Mouse (Mus musculus): ENCODE results near the gene Slc25a39. TPM values are rescaled to one million over a fixed set of nuclear protein-coding genes. Genes with fewer than 3 reads are reported as not detected.

Gene Slc25a39
- total and polyA plus RNA-seq, 3 experiments, result 108 to 226 (median 199) TPM

DNA sequence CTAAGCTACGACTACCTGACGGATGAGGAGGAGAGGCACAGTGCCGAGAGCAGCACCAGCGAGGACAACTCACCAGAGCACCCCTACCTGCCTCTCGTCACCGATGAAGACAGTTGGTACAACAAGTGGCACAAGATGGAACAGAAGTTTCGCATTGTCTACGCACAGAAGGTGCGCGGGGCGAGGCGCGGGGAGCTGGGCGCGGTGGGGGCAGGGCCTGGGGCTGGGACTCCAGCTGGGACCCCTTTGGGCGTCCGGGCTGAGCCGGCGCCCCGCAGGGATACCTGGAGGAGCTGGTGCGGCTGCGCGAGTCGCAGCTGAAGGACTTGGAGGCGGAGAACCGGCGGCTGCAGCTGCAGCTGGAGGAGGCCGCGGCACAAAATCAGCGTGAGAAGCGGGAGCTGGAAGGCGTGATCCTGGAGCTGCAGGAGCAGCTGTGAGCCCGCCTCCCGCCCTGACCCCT is 8.1 kb downstream of the Slc25a39 start:
- Histone ChIP-seq H3K9ac (ENCODE audit: insufficient read depth, low read depth) (no peak overlapping the region), H3K9me3 (replicated peaks; ENCODE audit: low read length) (no peaks in the 10 kb centered on the region), H3K36me3 (replicated peaks in 1 of 2; ENCODE audit: control insufficient read depth in 1 of 2, insufficient read depth in 1 of 2, low read length in 1 of 2) (peaks cover 35 to 49% of the 10 kb centered on the region in 2 experiments), H3K27ac (ENCODE audit: insufficient read depth, low read depth) (no peak overlapping the region), H3K79me2 (replicated peaks; ENCODE audit: control insufficient read depth, extremely low read depth, insufficient read depth, poor library complexity, severe bottlenecking) (no peaks in the 10 kb centered on the region), H3K4me3 (replicated peaks in 1 of 3; ENCODE audit: low read depth in 2 of 3, low read length in 2 of 3, poor library complexity in 1 of 3) (no peak overlapping the region), H3K27me3 (replicated peaks) (peaks cover 23% of the 10 kb centered on the region), H3K4me2 (ENCODE audit: insufficient read depth, low read depth, poor library complexity, severe bottlenecking) (no peak overlapping the region), H3K4me1 (ENCODE audit: control insufficient read depth in 1 of 2, insufficient read depth in 2 of 2) (peaks cover 3 to 11% of the 10 kb centered on the region in 2 experiments; a peak in 2 of 4 replicates)
- dilution Hi-C loops (cut with MboI; ENCODE audit: extremely low pct_ligation_motif_present, extremely low pct_unique_long_range_greater_than_20kb, low sequenced_read_pairs) (loop anchor here (25.0 kb wide), 1 partner anchor 87 kb away; the partner anchor contains the start of gene Ubtf), in situ Hi-C loops (cut with MboI; ENCODE audit: low pct_ligation_motif_present, low pct_unique_long_range_greater_than_20kb, low sequenced_read_pairs) (no loop called here)
- DNase-seq (ENCODE audit: extremely low read depth), result no peak
- TF ChIP-seq MAZ (IDR thresholded peaks at IDR 0.05; ENCODE audit: low read depth, low read length) (no peak), KAT2A (IDR thresholded peaks at IDR 0.05; ENCODE audit: insufficient replicate concordance, low read length) (no peak), ZMIZ1 (IDR thresholded peaks at IDR 0.05; ENCODE audit: low read depth, low read length) (no peak), TBP (conservative IDR thresholded peaks at IDR 0.05; ENCODE audit: low read depth, low read length) (no peak), SMC3 (IDR thresholded peaks at IDR 0.05; ENCODE audit: low read depth, low read length) (no peak), ZNF384 (IDR thresholded peaks at IDR 0.05; ENCODE audit: low read depth, low read length) (no peak), IRF4 (IDR thresholded peaks at IDR 0.05; ENCODE audit: low read depth, low read length) (no peak), ETS1 (conservative IDR thresholded peaks at IDR 0.05; ENCODE audit: low read depth, low read length) (no peak), USF1 (IDR thresholded peaks at IDR 0.05; ENCODE audit: low read depth, low read length) (no peak), SIN3A (IDR thresholded peaks at IDR 0.05; ENCODE audit: low read length) (no peak), TCF12 (IDR thresholded peaks at IDR 0.05; ENCODE audit: low read depth, low read length) (no peak), ZC3H11A (IDR thresholded peaks at IDR 0.05; ENCODE audit: low read depth, low read length) (no peak), RAD21 (IDR thresholded peaks at IDR 0.05; ENCODE audit: low read depth, low read length) (no peak)

- Histone ChIP-seq H3K27ac (ENCODE audit: insufficient read depth, low read depth) (no peak overlapping the region), H3K4me1 (ENCODE audit: control insufficient read depth in 1 of 2, insufficient read depth in 2 of 2) (peaks cover 7 to 9% of the 10 kb centered on the region in 2 experiments; a peak in 3 of 4 replicates), H3K36me3 (replicated peaks in 1 of 2; ENCODE audit: control insufficient read depth in 1 of 2, insufficient read depth in 1 of 2, low read length in 1 of 2) (peaks cover 30 to 44% of the 10 kb centered on the region in 2 experiments), H3K9ac (ENCODE audit: insufficient read depth, low read depth) (no peak overlapping the region), H3K79me2 (replicated peaks; ENCODE audit: control insufficient read depth, extremely low read depth, insufficient read depth, poor library complexity, severe bottlenecking) (no peaks in the 10 kb centered on the region), H3K27me3 (replicated peaks) (peaks cover 29% of the 10 kb centered on the region), H3K4me2 (ENCODE audit: insufficient read depth, low read depth, poor library complexity, severe bottlenecking) (no peak overlapping the region), H3K9me3 (replicated peaks; ENCODE audit: low read length) (no peaks in the 10 kb centered on the region), H3K4me3 (replicated peaks in 1 of 3; ENCODE audit: low read depth in 2 of 3, low read length in 2 of 3, poor library complexity in 1 of 3) (no peak overlapping the region)
- TF ChIP-seq MAFK (IDR thresholded peaks at IDR 0.05; ENCODE audit: insufficient replicate concordance, low read length), result no peak
- TF ChIP-seq BHLHE40 (IDR thresholded peaks at IDR 0.05; ENCODE audit: low read depth, low read length), result no peak
- no peak for TF ChIP-seq HCFC1 (IDR thresholded peaks at IDR 0.05; ENCODE audit: low read depth, low read length)
- no peak for TF ChIP-seq NELFE (IDR thresholded peaks at IDR 0.05; ENCODE audit: low read depth, low read length)
- no peak for TF ChIP-seq ELF1 (IDR thresholded peaks at IDR 0.05; ENCODE audit: low read depth, low read length)
- TF ChIP-seq RCOR1 (conservative IDR thresholded peaks at IDR 0.05; ENCODE audit: low read depth, low read length), result no peak
- TF ChIP-seq PAX5 (IDR thresholded peaks at IDR 0.05; ENCODE audit: low read length), result no peak
- no peak for TF ChIP-seq USF2 (conservative IDR thresholded peaks at IDR 0.05; ENCODE audit: low read depth, low read length)
- no peak for TF ChIP-seq ZMIZ1 (IDR thresholded peaks at IDR 0.05; ENCODE audit: low read depth, low read length)
- no peak for TF ChIP-seq UBTF (IDR thresholded peaks at IDR 0.05; ENCODE audit: low read depth, low read length)
- no peak for TF ChIP-seq CHD2 (IDR thresholded peaks at IDR 0.05; ENCODE audit: low read length)
- no peak for TF ChIP-seq CHD1 (IDR thresholded peaks at IDR 0.05; ENCODE audit: low read depth, low read length)
- TF ChIP-seq E2F4 (IDR thresholded peaks at IDR 0.05; ENCODE audit: insufficient replicate concordance, low read depth, low read length), result no peak
- no peak for TF ChIP-seq MYC (IDR thresholded peaks at IDR 0.05; ENCODE audit: low read depth, low read length)
- TF ChIP-seq ZKSCAN1 (IDR thresholded peaks at IDR 0.05; ENCODE audit: borderline replicate concordance, low read depth, low read length), result no peak
- TF ChIP-seq KAT2A (IDR thresholded peaks at IDR 0.05; ENCODE audit: insufficient replicate concordance, low read length), result no peak
- no peak for TF ChIP-seq TBP (conservative IDR thresholded peaks at IDR 0.05; ENCODE audit: low read depth, low read length)
- in situ Hi-C loops (cut with MboI; ENCODE audit: low pct_ligation_motif_present, low pct_unique_long_range_greater_than_20kb, low sequenced_read_pairs) (no loop called here), dilution Hi-C loops (cut with MboI; ENCODE audit: extremely low pct_ligation_motif_present, extremely low pct_unique_long_range_greater_than_20kb, low sequenced_read_pairs) (no loop called here)
- no peak for DNase-seq (ENCODE audit: extremely low read depth)
These were observed 8.6 kb downstream of the Slc25a39 start for GRCm38 (mm10) chr11:102399107-102399506.

All from CH12.LX (cell line).